Mouse (Mus musculus): Measurements from ENCODE around the gene Dcn.
A peak's percentile ranks its signal among the peaks of the same experiment; 100 is the strongest.

The Dcn gene

GRCm38 (mm10) chr10:97547740-97548139, 68.3 kb downstream of the Dcn start:
- no peak for DNase-seq (ENCODE audit: low read depth, low spot score)

GRCm38 (mm10) chr10:97564957-97565856, 85.8 kb downstream of the Dcn start, which contains the start of gene Lum:
TSS of gene Lum (plus strand) at chr10:97565128.
- DNase-seq (ENCODE audit: low read depth, low spot score), result peak; percentile 32

- DNase-seq (ENCODE audit: low read depth, low spot score), result no peak
Observed at GRCm38 (mm10) chr10:97567489-97568135, 88.2 kb downstream of the Dcn start.

All from skeletal muscle tissue, adult 2 months (tissue).